Mouse (Mus musculus) heart, postnatal 0 days (tissue): ENCODE results near the gene Mta2.

Experiments
- CTCF ChIP-seq: IDR thresholded peaks from 2 replicates; pipeline ENCODE4 v1.5.1; 2016; ENCODE audit warnings: antibody characterized with exemption, control low read depth, low read depth
- EP300 ChIP-seq: IDR thresholded peaks from 2 replicates; pipeline ENCODE4 v1.6.1; 2016; ENCODE audit warnings: antibody characterized with exemption, low read depth

- no peak for TF ChIP-seq CTCF
- no peak for TF ChIP-seq EP300
These were observed 42.7 kb downstream of the Mta2 start for GRCm38 (mm10) chr19:8984255-8984868.
